In genomic region chr1:170034961-170035360, GRCm38 (mm10) we compare ENCODE assay signal across 15 mouse cellular contexts.
"Had no signal": no experiment of that assay in that cellular context is flagged by ENCODE, and none has a peak within 500 bp of the region (broad histone marks: within the 10 kb centered on the region; RNA-seq: fewer than 3 reads in every experiment).

No protein-coding gene starts in this region.

- DNase-seq: kidney, adult 8-10 months; kidney, postnatal 4 days; left cerebral cortex, postnatal 4 days; liver, embryonic 13.5 days; lung, adult 2 months; lung, postnatal 10 days; lung, postnatal 4 days; right cerebral cortex, postnatal 14 days; thymus, postnatal 36 days had no signal

- H3K9ac ChIP-seq: limb, embryonic 13.5 days; liver, embryonic 13.5 days; midbrain, embryonic 12.5 days; neural tube, embryonic 13.5 days; stomach, embryonic 15.5 days had no signal

- H3K4me1 ChIP-seq: limb, embryonic 13.5 days; liver, embryonic 13.5 days; midbrain, embryonic 12.5 days; neural tube, embryonic 13.5 days; stomach, embryonic 15.5 days had no signal

- H3K4me3 ChIP-seq: layer of hippocampus, adult 2 months; limb, embryonic 13.5 days; liver, embryonic 13.5 days; midbrain, embryonic 12.5 days; neural tube, embryonic 13.5 days; stomach, embryonic 15.5 days had no signal

- H3K27me3 ChIP-seq: limb, embryonic 13.5 days; liver, embryonic 13.5 days; midbrain, embryonic 12.5 days; neural tube, embryonic 13.5 days; stomach, embryonic 15.5 days had no signal

- H3K36me3 ChIP-seq: liver, embryonic 13.5 days; midbrain, embryonic 12.5 days; neural tube, embryonic 13.5 days; stomach, embryonic 15.5 days had no signal

- H3K27ac ChIP-seq: kidney, postnatal 0 days; layer of hippocampus, adult 2 months; limb, embryonic 13.5 days; liver, embryonic 13.5 days; midbrain, embryonic 12.5 days; neural tube, embryonic 13.5 days; stomach, embryonic 15.5 days had no signal
